Mouse (Mus musculus): Measurements from ENCODE around the gene Prkce. TPM values are rescaled to one million over a fixed set of nuclear protein-coding genes. Genes with fewer than 3 reads are reported as not detected.

Prkce gene
- polyA plus RNA-seq, 1 experiment from 2014 or later, result 5.2 TPM

DNA sequence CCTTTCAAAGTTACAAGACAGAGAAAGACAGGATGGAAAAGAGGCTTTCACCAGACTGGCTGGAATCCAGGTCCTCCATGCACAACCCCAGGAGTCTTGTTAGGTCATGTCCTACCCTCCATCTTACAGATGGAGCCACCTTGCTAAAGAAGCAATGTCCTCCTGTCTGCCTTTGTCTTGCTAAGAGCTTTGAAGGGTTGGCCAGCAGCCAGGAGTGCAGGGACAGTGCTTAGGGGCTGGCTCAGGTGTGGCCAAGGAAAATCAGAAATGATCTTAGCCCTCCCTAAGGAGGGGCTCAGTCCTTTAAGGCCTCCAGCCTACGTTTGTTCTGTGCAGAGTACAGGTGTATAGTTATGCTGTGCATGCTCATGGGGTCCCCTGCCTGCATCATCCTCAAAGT is 469.7 kb downstream of the Prkce start:
- no peak for ATAC-seq
- no peak overlapping the region for H3K4me2 ChIP-seq (replicated peaks; ENCODE audit: low read depth)
- no peaks in the 10 kb centered on the region for H3K4me1 ChIP-seq (replicated peaks; ENCODE audit: control insufficient read depth, insufficient read depth, low read length)
- no peak for TF ChIP-seq CTCF (IDR thresholded peaks at IDR 0.05; ENCODE audit: low read depth)
- H3K4me3 ChIP-seq (ENCODE audit: low read depth, low read length), result no peak overlapping the region
- H3K36me3 ChIP-seq (ENCODE audit: control insufficient read depth, insufficient read depth), result peaks cover 4% of the 10 kb centered on the region; the same call in 1 of the 2 replicates
- no peaks in the 10 kb centered on the region for H3K27me3 ChIP-seq (replicated peaks; ENCODE audit: control insufficient read depth, insufficient read depth, low read length)
- H3K27ac ChIP-seq (ENCODE audit: low read depth, low read length), result no peak overlapping the region
- 48% methylated on average over 1 of the region's 1 CpGs for WGBS
- H3K9ac ChIP-seq (ENCODE audit: low read depth, low read length), result no peak overlapping the region
- H3K9me3 ChIP-seq (ENCODE audit: control insufficient read depth), result no peaks in the 10 kb centered on the region

DNA sequence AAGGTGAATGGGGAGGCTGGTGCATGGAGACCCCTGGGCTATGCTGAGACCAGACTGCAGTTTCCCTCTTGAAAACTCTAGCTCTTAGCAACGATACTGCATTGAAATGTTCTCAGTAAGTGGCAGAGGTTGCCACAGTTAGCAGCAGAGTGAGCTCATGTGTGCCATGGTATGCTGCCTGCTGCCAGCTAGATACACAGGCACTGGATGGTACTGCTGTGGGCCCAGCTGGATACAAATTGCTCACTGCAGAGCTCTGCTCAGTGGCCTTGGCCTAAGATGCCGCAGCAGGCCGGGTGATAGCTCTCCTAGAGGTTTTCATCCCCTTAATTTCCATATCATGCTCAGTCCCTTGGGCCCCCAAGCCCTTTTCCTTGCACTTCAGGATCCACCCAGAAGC is 471.7 kb downstream of the Prkce start:
- Histone ChIP-seq H3K4me2 (replicated peaks; ENCODE audit: low read depth) (no peak overlapping the region), H3K36me3 (ENCODE audit: control insufficient read depth, insufficient read depth) (peaks cover 1% of the 10 kb centered on the region; the same call in 1 of the 2 replicates), H3K4me3 (ENCODE audit: low read depth, low read length) (no peak overlapping the region), H3K4me1 (replicated peaks; ENCODE audit: control insufficient read depth, insufficient read depth, low read length) (no peaks in the 10 kb centered on the region), H3K9me3 (ENCODE audit: control insufficient read depth) (no peaks in the 10 kb centered on the region), H3K9ac (ENCODE audit: low read depth, low read length) (no peak overlapping the region), H3K27ac (ENCODE audit: low read depth, low read length) (no peak overlapping the region), H3K27me3 (replicated peaks; ENCODE audit: control insufficient read depth, insufficient read depth, low read length) (no peaks in the 10 kb centered on the region)
- no peak for ATAC-seq
- TF ChIP-seq CTCF (IDR thresholded peaks at IDR 0.05; ENCODE audit: low read depth), result no peak
- 82% methylated on average over 3 of the region's 3 CpGs for WGBS

DNA sequence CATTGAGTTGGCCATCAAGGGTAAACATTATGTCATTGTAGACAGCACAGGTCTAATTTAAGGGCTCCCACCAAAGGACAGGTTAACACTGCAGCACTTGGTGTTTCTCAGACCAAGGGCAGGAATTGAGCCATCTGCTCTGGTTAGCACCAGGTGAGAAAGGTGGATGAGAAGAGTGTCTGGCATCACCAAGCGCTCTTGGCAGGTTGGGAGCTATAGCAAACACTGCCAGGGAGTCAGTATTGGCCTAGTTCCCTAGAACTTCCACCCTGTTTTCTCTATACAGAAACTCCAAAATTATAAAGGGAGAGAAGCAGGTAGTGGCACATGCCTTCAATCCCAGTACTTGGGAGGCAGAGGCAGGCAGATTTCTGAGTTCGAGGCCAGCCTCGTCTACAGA is 479.6 kb downstream of the Prkce start:
- H3K27me3 ChIP-seq (replicated peaks; ENCODE audit: control insufficient read depth, insufficient read depth, low read length), result no peaks in the 10 kb centered on the region
- H3K36me3 ChIP-seq (ENCODE audit: control insufficient read depth, insufficient read depth), result no peaks in the 10 kb centered on the region
- no peaks in the 10 kb centered on the region for H3K9me3 ChIP-seq (ENCODE audit: control insufficient read depth)
- WGBS, result 98% methylated on average over 3 of the region's 3 CpGs
- H3K27ac ChIP-seq (ENCODE audit: low read depth, low read length), result no peak overlapping the region
- H3K9ac ChIP-seq (ENCODE audit: low read depth, low read length), result no peak overlapping the region
- H3K4me3 ChIP-seq (ENCODE audit: low read depth, low read length), result no peak overlapping the region
- no peaks in the 10 kb centered on the region for H3K4me1 ChIP-seq (replicated peaks; ENCODE audit: control insufficient read depth, insufficient read depth, low read length)
- H3K4me2 ChIP-seq (replicated peaks; ENCODE audit: low read depth), result no peak overlapping the region
- ATAC-seq, result no peak
- no peak for TF ChIP-seq CTCF (IDR thresholded peaks at IDR 0.05; ENCODE audit: low read depth)

DNA sequence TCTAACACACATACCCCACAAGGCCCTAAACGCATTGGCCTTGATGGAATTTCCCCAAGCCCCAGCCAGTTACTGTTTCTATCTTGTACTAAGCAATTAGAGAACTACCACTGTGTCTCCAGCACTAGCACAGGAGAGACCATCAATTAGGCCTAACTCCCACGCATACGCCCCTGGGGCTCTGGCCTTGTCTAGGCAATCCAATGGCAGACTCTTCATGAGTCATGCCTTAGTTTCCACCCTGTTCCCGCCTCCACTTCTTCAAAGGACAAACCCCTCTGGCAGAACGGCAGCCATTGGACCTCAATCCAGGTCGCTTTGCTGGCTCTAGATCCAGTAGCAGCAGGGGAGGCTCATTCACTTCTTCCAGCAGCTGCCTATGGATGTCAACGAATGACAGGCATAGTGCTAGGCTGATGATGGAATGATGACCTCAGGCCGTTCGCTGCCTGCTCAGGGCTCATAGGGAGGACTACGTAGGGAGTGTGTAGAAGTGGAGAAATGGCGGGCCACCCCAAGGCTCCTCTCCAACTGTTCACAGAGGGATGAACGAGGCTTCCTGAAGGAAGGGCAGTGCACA is 481.4 kb downstream of the Prkce start:
- Histone ChIP-seq H3K27ac (ENCODE audit: low read depth, low read length) (no peak overlapping the region), H3K27me3 (replicated peaks; ENCODE audit: control insufficient read depth, insufficient read depth, low read length) (no peaks in the 10 kb centered on the region), H3K36me3 (ENCODE audit: control insufficient read depth, insufficient read depth) (no peaks in the 10 kb centered on the region), H3K4me1 (replicated peaks; ENCODE audit: control insufficient read depth, insufficient read depth, low read length) (no peaks in the 10 kb centered on the region), H3K4me3 (ENCODE audit: low read depth, low read length) (no peak overlapping the region), H3K9ac (ENCODE audit: low read depth, low read length) (no peak overlapping the region), H3K9me3 (ENCODE audit: control insufficient read depth) (no peaks in the 10 kb centered on the region), H3K4me2 (replicated peaks; ENCODE audit: low read depth) (no peak overlapping the region)
- TF ChIP-seq CTCF (IDR thresholded peaks at IDR 0.05; ENCODE audit: low read depth), result no peak
- no peak for ATAC-seq
- WGBS, result 92% methylated on average over 12 of the region's 12 CpGs

DNA sequence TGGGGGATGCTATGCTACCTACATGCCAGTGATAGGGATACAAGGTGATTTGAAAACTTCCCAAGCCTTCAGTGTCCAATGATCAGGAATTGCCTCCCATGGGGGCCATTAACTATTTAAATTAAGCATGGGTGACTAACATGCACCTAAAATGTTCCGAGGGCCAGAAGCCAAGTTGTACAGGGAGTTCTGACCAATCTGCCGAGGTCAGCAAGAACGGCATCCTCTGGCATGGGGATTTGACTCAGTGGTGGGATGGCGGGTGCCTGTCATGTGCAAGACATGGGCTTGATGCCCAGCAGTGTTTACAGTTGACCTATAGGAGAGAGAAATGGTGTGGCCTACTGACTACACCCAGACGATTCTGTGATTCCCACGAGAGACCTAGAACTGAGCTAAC is 482.7 kb downstream of the Prkce start:
- Histone ChIP-seq H3K9me3 (ENCODE audit: control insufficient read depth) (no peaks in the 10 kb centered on the region), H3K4me2 (replicated peaks; ENCODE audit: low read depth) (no peak overlapping the region), H3K27me3 (replicated peaks; ENCODE audit: control insufficient read depth, insufficient read depth, low read length) (no peaks in the 10 kb centered on the region), H3K27ac (ENCODE audit: low read depth, low read length) (no peak overlapping the region), H3K9ac (ENCODE audit: low read depth, low read length) (no peak overlapping the region), H3K36me3 (ENCODE audit: control insufficient read depth, insufficient read depth) (no peaks in the 10 kb centered on the region; the same call in 1 of the 2 replicates), H3K4me3 (ENCODE audit: low read depth, low read length) (no peak overlapping the region), H3K4me1 (replicated peaks; ENCODE audit: control insufficient read depth, insufficient read depth, low read length) (no peaks in the 10 kb centered on the region)
- 92% methylated on average over 6 of the region's 6 CpGs for WGBS
- no peak for ATAC-seq
- no peak for TF ChIP-seq CTCF (IDR thresholded peaks at IDR 0.05; ENCODE audit: low read depth)

DNA sequence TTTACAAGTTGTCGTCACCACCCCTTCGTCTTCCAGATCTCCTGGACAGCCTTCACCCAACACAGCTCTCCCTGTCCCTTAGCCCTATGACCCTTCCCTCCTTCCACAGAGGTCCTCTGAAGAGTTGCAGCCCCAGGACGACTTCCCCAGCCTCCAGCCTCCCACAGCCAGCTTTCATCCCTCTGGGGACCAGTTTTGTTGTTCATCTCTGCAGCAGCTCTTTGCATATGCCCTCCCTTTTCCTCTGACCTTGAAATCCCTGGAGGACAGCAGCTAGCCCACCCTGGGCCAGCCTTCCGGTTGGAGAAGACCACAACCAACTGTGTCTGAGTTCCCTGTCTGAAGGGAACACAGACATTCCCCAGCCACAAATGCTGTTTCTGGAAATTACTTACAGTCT is 483.5 kb downstream of the Prkce start:
- no peak overlapping the region for H3K27ac ChIP-seq (ENCODE audit: low read depth, low read length)
- ATAC-seq, result no peak

DNA sequence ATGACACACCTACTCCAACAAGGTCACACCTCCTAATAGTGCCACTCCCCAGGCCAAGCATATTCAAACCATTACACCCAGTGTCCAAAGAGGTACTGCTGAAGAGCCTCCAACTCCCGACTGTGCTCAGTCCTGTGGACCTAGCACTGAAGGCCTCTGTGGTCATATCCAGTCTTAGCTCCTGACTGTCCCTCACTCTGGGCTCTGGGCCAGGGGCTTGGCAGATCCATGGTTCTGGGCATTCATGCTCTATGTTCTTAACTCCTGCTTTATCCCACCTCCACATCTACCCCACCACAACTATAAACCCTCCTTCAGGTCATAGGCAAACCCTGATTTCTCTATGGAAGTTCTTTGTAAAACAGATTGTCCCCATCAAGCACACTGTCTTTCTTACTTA is 485.2 kb downstream of the Prkce start:
- no peak for ATAC-seq
- Histone ChIP-seq H3K4me2 (replicated peaks; ENCODE audit: low read depth) (no peak overlapping the region), H3K27me3 (replicated peaks; ENCODE audit: control insufficient read depth, insufficient read depth, low read length) (no peaks in the 10 kb centered on the region), H3K36me3 (ENCODE audit: control insufficient read depth, insufficient read depth) (no peaks in the 10 kb centered on the region; the same call in 1 of the 2 replicates), H3K27ac (ENCODE audit: low read depth, low read length) (no peak overlapping the region), H3K4me1 (replicated peaks; ENCODE audit: control insufficient read depth, insufficient read depth, low read length) (no peaks in the 10 kb centered on the region), H3K9me3 (ENCODE audit: control insufficient read depth) (no peaks in the 10 kb centered on the region), H3K4me3 (ENCODE audit: low read depth, low read length) (no peak overlapping the region), H3K9ac (ENCODE audit: low read depth, low read length) (no peak overlapping the region)
- WGBS, result 90% methylated on average over 1 of the region's 1 CpGs
- TF ChIP-seq CTCF (IDR thresholded peaks at IDR 0.05; ENCODE audit: low read depth), result no peak

More for the DNA sequence above, 483.5 kb downstream of the Prkce start:
- 70% methylated on average over 4 of the region's 4 CpGs for WGBS
- H3K4me3 ChIP-seq (ENCODE audit: low read depth, low read length), result no peak overlapping the region
- H3K4me1 ChIP-seq (replicated peaks; ENCODE audit: control insufficient read depth, insufficient read depth, low read length), result no peaks in the 10 kb centered on the region
- no peaks in the 10 kb centered on the region; the same call in 1 of the 2 replicates for H3K36me3 ChIP-seq (ENCODE audit: control insufficient read depth, insufficient read depth)
- no peak for TF ChIP-seq CTCF (IDR thresholded peaks at IDR 0.05; ENCODE audit: low read depth)
- H3K9ac ChIP-seq (ENCODE audit: low read depth, low read length), result no peak overlapping the region
- H3K9me3 ChIP-seq (ENCODE audit: control insufficient read depth), result no peaks in the 10 kb centered on the region
- H3K27me3 ChIP-seq (replicated peaks; ENCODE audit: control insufficient read depth, insufficient read depth, low read length), result no peaks in the 10 kb centered on the region
- H3K4me2 ChIP-seq (replicated peaks; ENCODE audit: low read depth), result no peak overlapping the region
